Mouse (Mus musculus) adrenal gland, postnatal 14 days (tissue): ENCODE measurements around the gene Gm7879. TPM values are rescaled to one million over a fixed set of nuclear protein-coding genes. Genes with fewer than 3 reads are reported as not detected.

Experiments used
- DNase-seq: peaks from one replicate; pipeline ENCODE4 v3.0.0; 2021; ENCODE audit warnings: mixed read lengths
- total RNA-seq: library from RNA; stranded (reverse); gene quantifications from 2 replicates; pipeline ENCODE4 v1.2.3, GENCODE M21; 2021

The Gm7879 gene
- total RNA-seq, 1 experiment from 2014 or later, result 15.2 TPM

DNA sequence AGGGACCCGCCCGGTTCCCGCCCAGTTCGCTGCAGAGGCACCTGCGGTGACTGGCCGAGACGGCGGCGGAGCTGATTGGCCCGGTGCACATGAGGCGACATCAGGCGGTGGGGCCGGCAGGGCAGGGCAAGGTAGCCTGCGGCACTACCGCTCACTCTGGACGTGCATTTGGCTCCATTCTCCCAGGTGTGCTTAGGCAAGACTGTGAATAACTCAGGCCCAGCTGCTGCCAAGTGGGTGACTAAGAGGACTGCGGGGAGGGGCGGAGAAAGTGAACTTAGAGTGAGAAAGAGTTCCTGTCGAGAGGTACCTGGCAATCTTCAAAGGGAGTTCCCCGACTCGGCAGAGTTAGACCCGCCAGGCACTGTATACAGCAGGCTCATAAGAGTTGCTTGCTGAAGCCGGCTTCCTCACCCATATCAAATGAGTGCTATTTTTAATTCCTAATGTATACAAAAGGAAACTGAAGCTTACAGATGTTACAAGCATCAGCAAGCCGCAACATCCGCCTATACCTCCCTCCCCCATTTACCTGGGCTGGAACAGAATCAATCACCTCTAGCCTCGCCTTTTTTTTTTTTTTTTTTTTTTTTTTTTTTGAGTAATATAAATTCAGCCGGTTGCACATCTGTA lies 35.3 kb downstream of the Gm7879 start:
- peak; percentile 70 for DNase-seq

DNA sequence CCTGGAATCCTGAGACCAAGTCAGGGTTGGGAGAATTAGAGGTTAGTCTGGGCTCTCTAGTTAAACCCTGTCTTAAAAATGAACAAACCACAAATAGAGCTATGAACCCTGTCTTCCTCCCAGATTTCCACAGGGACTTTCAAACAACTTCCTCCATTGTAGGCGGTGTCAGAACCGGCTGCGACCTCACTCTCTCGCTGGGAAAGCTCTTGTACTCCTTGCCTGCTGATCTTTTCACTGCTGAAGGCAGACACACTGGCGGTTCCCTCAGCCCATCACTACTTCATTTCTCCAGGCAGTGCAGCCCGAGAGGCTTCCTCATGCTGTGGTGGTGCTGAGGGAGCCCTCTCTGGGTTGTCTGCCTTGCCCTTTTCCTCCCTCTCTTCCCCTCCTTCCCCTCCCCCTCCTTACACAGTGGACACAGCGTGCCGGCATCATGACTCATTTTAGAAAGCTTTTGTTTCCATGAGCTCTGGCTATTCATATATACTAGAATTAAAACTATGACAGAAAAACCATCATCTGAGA lies 35.9 kb downstream of the Gm7879 start:
- DNase-seq, result peak; percentile 55

GRCm38 (mm10) chr5:43953241-43953640 lies 40.3 kb downstream of the Gm7879 start:
- DNase-seq, result no peak

- DNase-seq, result no peak
Measured at GRCm38 (mm10) chr5:43959884-43960440, 47.0 kb downstream of the Gm7879 start.

- DNase-seq, result no peak
Measured at GRCm38 (mm10) chr5:43961056-43961455, 48.1 kb downstream of the Gm7879 start.

Other genes starting within 250 kb of the Gm7879 start
- gene Bst1, start 94.3 kb upstream of the Gm7879 start, total RNA-seq, result 1.3 and 3.9 TPM in 2 replicates
- 49.5 and 55.5 TPM in 2 replicates for gene Fbxl5, start 91.5 kb upstream of the Gm7879 start, total RNA-seq
- 16.8 and 19.0 TPM in 2 replicates for gene Cd38, start 44.6 kb upstream of the Gm7879 start, total RNA-seq
- gene Fgfbp1, start 68.6 kb downstream of the Gm7879 start, total RNA-seq, result not detected in 2 replicates
- gene Prom1, start 188.9 kb downstream of the Gm7879 start, total RNA-seq, result 11.4 and 15.5 TPM in 2 replicates